Mouse (Mus musculus): Measurements from ENCODE around the gene Dock7.

DNA sequence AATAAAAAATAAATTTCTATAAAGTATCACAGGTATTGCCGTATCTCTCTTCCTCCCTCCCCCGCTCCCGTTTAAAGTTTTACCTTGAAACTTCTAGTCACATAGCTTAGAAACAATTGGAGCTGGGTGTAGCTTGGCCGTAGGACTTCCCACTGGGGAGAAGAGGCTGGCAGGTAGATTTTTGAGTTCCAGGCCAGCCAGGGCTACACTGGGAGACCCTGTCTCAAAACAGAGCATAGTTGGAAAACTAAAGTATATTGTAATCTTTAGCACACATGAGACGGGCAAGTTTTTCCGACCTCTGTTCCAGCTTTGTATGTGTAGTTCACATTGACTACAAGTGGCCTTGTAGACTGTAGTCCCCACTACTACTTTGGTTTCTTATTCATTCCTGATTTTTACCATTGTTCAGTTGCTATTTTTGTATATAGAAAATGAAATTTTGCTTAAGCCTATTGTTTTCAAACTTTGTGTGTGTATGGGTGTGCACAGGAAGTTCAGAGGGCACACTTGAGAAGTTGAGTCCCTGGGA lies 195.4 kb downstream of the Dock7 start:
- no peak for TF ChIP-seq CTCF (IDR thresholded peaks at IDR 0.05; ENCODE audit: low read depth, low read length)
- TF ChIP-seq POLR2A (IDR thresholded peaks at IDR 0.05; ENCODE audit: extremely low read depth, insufficient read depth, low read length), result no peak
